ENCODE assay signal across 8 mouse cellular contexts in genomic region chr3:95856115-95856514, GRCm38 (mm10). TPM values are rescaled to one million over a fixed set of nuclear protein-coding genes. Genes with fewer than 3 reads are reported as not detected.
DNase-seq lines count a peak whose midpoint lies in the region; ATAC-seq and TF ChIP-seq lines count a peak whose summit lies in the region.

No protein-coding gene starts in this region.

- H3K9me3 ChIP-seq in lung, embryonic 14.5 days (ENCODE audit: low read depth, low read length): no peaks in the 10 kb centered on the region
- H3K9me3 ChIP-seq in embryonic facial prominence, embryonic 14.5 days (ENCODE audit: control insufficient read depth, low read length): no peaks in the 10 kb centered on the region
- no peaks in the 10 kb centered on the region for H3K9me3 ChIP-seq in intestine, postnatal 0 days (ENCODE audit: control insufficient read depth)
- H3K9me3 ChIP-seq in neural tube, embryonic 14.5 days (ENCODE audit: control insufficient read depth, low read length): no peaks in the 10 kb centered on the region

- no peak for TF ChIP-seq CTCF in lung, embryonic 14.5 days (IDR thresholded peaks at IDR 0.05; ENCODE audit: low read depth)
- no peak for TF ChIP-seq CTCF in intestine, postnatal 0 days (IDR thresholded peaks at IDR 0.05; ENCODE audit: low read depth)

- WGBS in lung, embryonic 14.5 days: 24% methylated on average over 7 of the region's 7 CpGs
- 16% methylated on average over 7 of the region's 7 CpGs for WGBS in embryonic facial prominence, embryonic 14.5 days
- WGBS in intestine, postnatal 0 days: 29% methylated on average over 7 of the region's 7 CpGs
- WGBS in neural tube, embryonic 14.5 days: 29% methylated on average over 7 of the region's 7 CpGs

- H3K27ac ChIP-seq in lung, embryonic 14.5 days (ENCODE audit: low read depth): peak overlapping the region; percentile 82
- H3K27ac ChIP-seq in embryonic facial prominence, embryonic 14.5 days (replicated peaks; ENCODE audit: low read depth, low read length): peak overlapping the region; percentile 85
- H3K27ac ChIP-seq in intestine, postnatal 0 days (ENCODE audit: low read depth, low read length): peak overlapping the region; percentile 81
- peak overlapping the region; percentile 70 for H3K27ac ChIP-seq in neural tube, embryonic 14.5 days (ENCODE audit: low read depth, low read length)

- peak overlapping the region; percentile 80 for H3K4me3 ChIP-seq in lung, embryonic 14.5 days (ENCODE audit: low read depth, low read length)
- peak overlapping the region; percentile 90 for H3K4me3 ChIP-seq in embryonic facial prominence, embryonic 14.5 days (ENCODE audit: low read depth, low read length)
- peak overlapping the region; percentile 91 for H3K4me3 ChIP-seq in intestine, postnatal 0 days (ENCODE audit: low read depth, low read length)
- H3K4me3 ChIP-seq in neural tube, embryonic 14.5 days (ENCODE audit: low read depth, low read length): peak overlapping the region; percentile 78

- H3K9ac ChIP-seq in lung, embryonic 14.5 days: peak overlapping the region; percentile 70
- H3K9ac ChIP-seq in embryonic facial prominence, embryonic 14.5 days (ENCODE audit: low read depth, low read length): peak overlapping the region; percentile 89
- H3K9ac ChIP-seq in intestine, postnatal 0 days (ENCODE audit: low read depth, low read length): peak overlapping the region; percentile 83
- H3K9ac ChIP-seq in neural tube, embryonic 14.5 days (replicated peaks; ENCODE audit: low read depth, low read length): peak overlapping the region; percentile 63; the same call in 1 of the 2 replicates

- peaks cover 25% of the 10 kb centered on the region for H3K36me3 ChIP-seq in lung, embryonic 14.5 days (ENCODE audit: insufficient read depth)
- peaks cover 24% of the 10 kb centered on the region for H3K36me3 ChIP-seq in embryonic facial prominence, embryonic 14.5 days (ENCODE audit: control insufficient read depth, insufficient read depth, low read length)
- peaks cover 22% of the 10 kb centered on the region for H3K36me3 ChIP-seq in intestine, postnatal 0 days (ENCODE audit: control insufficient read depth, insufficient read depth)
- H3K36me3 ChIP-seq in neural tube, embryonic 14.5 days (ENCODE audit: control insufficient read depth, insufficient read depth, low read length): peaks cover 13% of the 10 kb centered on the region

- H3K4me2 ChIP-seq in lung, embryonic 14.5 days: peak overlapping the region; percentile 73
- H3K4me2 ChIP-seq in embryonic facial prominence, embryonic 14.5 days (ENCODE audit: low read depth, low read length): peak overlapping the region; percentile 72
- H3K4me2 ChIP-seq in intestine, postnatal 0 days (replicated peaks; ENCODE audit: low read depth): peak overlapping the region; percentile 86
- H3K4me2 ChIP-seq in neural tube, embryonic 14.5 days (ENCODE audit: low read depth, low read length): peak overlapping the region; percentile 79

- H3K27me3 ChIP-seq in lung, embryonic 14.5 days (ENCODE audit: insufficient read depth, low read length): no peaks in the 10 kb centered on the region
- H3K27me3 ChIP-seq in embryonic facial prominence, embryonic 14.5 days (replicated peaks; ENCODE audit: control insufficient read depth, insufficient read depth, low read length): no peaks in the 10 kb centered on the region
- no peaks in the 10 kb centered on the region for H3K27me3 ChIP-seq in intestine, postnatal 0 days (replicated peaks; ENCODE audit: control insufficient read depth, insufficient read depth, low read length)
- no peaks in the 10 kb centered on the region; the same call in 1 of the 2 replicates for H3K27me3 ChIP-seq in neural tube, embryonic 14.5 days (ENCODE audit: control insufficient read depth, insufficient read depth, low read length)

- DNase-seq in lung, embryonic 14.5 days: peak; percentile 55
- DNase-seq in lung, postnatal 14 days: no peak
- DNase-seq in embryonic facial prominence, embryonic 14.5 days (ENCODE audit: low spot score): peak; percentile 23
- DNase-seq in thymus, postnatal 4 days: no peak
- DNase-seq in spleen, postnatal 10 days (ENCODE audit: low spot score in 2 of 2): no peak
- no peak for DNase-seq in kidney, postnatal 10 days

- no peaks in the 10 kb centered on the region; the same call in 1 of the 2 replicates for H3K4me1 ChIP-seq in lung, embryonic 14.5 days (ENCODE audit: insufficient read depth)
- H3K4me1 ChIP-seq in embryonic facial prominence, embryonic 14.5 days (ENCODE audit: control insufficient read depth, insufficient read depth, low read length): no peaks in the 10 kb centered on the region
- H3K4me1 ChIP-seq in intestine, postnatal 0 days (replicated peaks; ENCODE audit: control insufficient read depth, insufficient read depth, low read length): no peaks in the 10 kb centered on the region
- peaks cover 5% of the 10 kb centered on the region; the same call in 1 of the 2 replicates for H3K4me1 ChIP-seq in neural tube, embryonic 14.5 days (ENCODE audit: control insufficient read depth, insufficient read depth, low read length)

- ATAC-seq in lung, embryonic 14.5 days (ENCODE audit: insufficient read depth): peak; percentile 3; the same call in 1 of the 2 replicates
- ATAC-seq in embryonic facial prominence, embryonic 14.5 days (ENCODE audit: low read depth): 0 out of 2 replicates have a peak, but pooled peaks have one; percentile 14
- 0 out of 2 replicates have a peak, but pooled peaks have one; percentile 1 for ATAC-seq in intestine, postnatal 0 days
- peak; percentile 16; the same call in 1 of the 2 replicates for ATAC-seq in neural tube, embryonic 14.5 days (ENCODE audit: low read depth)

RNA-seq across cellular contexts. Expression of gene Prpf3, which starts 0.4 kb away (rescaled TPM):
- 53.7 and 63.7 TPM in 2 replicates for polyA plus RNA-seq in lung, embryonic 14.5 days (2014; fragmentation: Nextera tagmentation; extraction: Ambion mirVana)
- 41.9 and 46.0 TPM in 2 replicates for polyA plus RNA-seq in embryonic facial prominence, embryonic 14.5 days (2014; fragmentation: Nextera tagmentation; extraction: Ambion mirVana)
- polyA plus RNA-seq in intestine, postnatal 0 days (2015; fragmentation: Nextera tagmentation; extraction: Ambion mirVana): 14.9 and 16.5 TPM in 2 replicates
- 29.6 and 38.5 TPM in 2 replicates for polyA plus RNA-seq in neural tube, embryonic 14.5 days (2014; fragmentation: Nextera tagmentation; extraction: Ambion mirVana)

RNA-seq across cellular contexts. Expression of gene Mrps21, which starts 15.2 kb away (rescaled TPM):
- 312 and 328 TPM in 2 replicates for polyA plus RNA-seq in lung, embryonic 14.5 days (2014; fragmentation: Nextera tagmentation; extraction: Ambion mirVana)
- polyA plus RNA-seq in embryonic facial prominence, embryonic 14.5 days (2014; fragmentation: Nextera tagmentation; extraction: Ambion mirVana): 288 and 315 TPM in 2 replicates
- polyA plus RNA-seq in intestine, postnatal 0 days (2015; fragmentation: Nextera tagmentation; extraction: Ambion mirVana): 353 and 369 TPM in 2 replicates
- polyA plus RNA-seq in neural tube, embryonic 14.5 days (2014; fragmentation: Nextera tagmentation; extraction: Ambion mirVana): 272 and 277 TPM in 2 replicates

RNA-seq across cellular contexts. Expression of gene Ciart, which starts 25.9 kb away (rescaled TPM):
- 5.3 and 6.4 TPM in 2 replicates for polyA plus RNA-seq in lung, embryonic 14.5 days (2014; fragmentation: Nextera tagmentation; extraction: Ambion mirVana)
- polyA plus RNA-seq in embryonic facial prominence, embryonic 14.5 days (2014; fragmentation: Nextera tagmentation; extraction: Ambion mirVana): 4.1 and 4.4 TPM in 2 replicates
- polyA plus RNA-seq in intestine, postnatal 0 days (2015; fragmentation: Nextera tagmentation; extraction: Ambion mirVana): 1.3 and 2.1 TPM in 2 replicates
- 3.3 and 4.6 TPM in 2 replicates for polyA plus RNA-seq in neural tube, embryonic 14.5 days (2014; fragmentation: Nextera tagmentation; extraction: Ambion mirVana)

RNA-seq across cellular contexts. Expression of gene BC028528, which starts 35.7 kb away (rescaled TPM):
- polyA plus RNA-seq in lung, embryonic 14.5 days (2014; fragmentation: Nextera tagmentation; extraction: Ambion mirVana): 51.4 and 55.4 TPM in 2 replicates
- 19.3 and 20.1 TPM in 2 replicates for polyA plus RNA-seq in embryonic facial prominence, embryonic 14.5 days (2014; fragmentation: Nextera tagmentation; extraction: Ambion mirVana)
- polyA plus RNA-seq in intestine, postnatal 0 days (2015; fragmentation: Nextera tagmentation; extraction: Ambion mirVana): 10.9 and 11.9 TPM in 2 replicates
- polyA plus RNA-seq in neural tube, embryonic 14.5 days (2014; fragmentation: Nextera tagmentation; extraction: Ambion mirVana): 12.3 and 25.0 TPM in 2 replicates

RNA-seq across cellular contexts. Expression of gene Rprd2, which starts 37.5 kb away (rescaled TPM):
- polyA plus RNA-seq in lung, embryonic 14.5 days (2014; fragmentation: Nextera tagmentation; extraction: Ambion mirVana): 23.8 and 24.1 TPM in 2 replicates
- 20.5 and 21.2 TPM in 2 replicates for polyA plus RNA-seq in embryonic facial prominence, embryonic 14.5 days (2014; fragmentation: Nextera tagmentation; extraction: Ambion mirVana)
- polyA plus RNA-seq in intestine, postnatal 0 days (2015; fragmentation: Nextera tagmentation; extraction: Ambion mirVana): 12.4 and 13.8 TPM in 2 replicates
- 23.2 and 27.5 TPM in 2 replicates for polyA plus RNA-seq in neural tube, embryonic 14.5 days (2014; fragmentation: Nextera tagmentation; extraction: Ambion mirVana)

Comparison
In these comparisons a context has a peak if more than half of its experiments do, and no peak if none do; other contexts are left out.
1. DNase-seq: peak in lung, embryonic 14.5 days (single experiment) and embryonic facial prominence, embryonic 14.5 days (single experiment); none in lung, postnatal 14 days (single experiment), thymus, postnatal 4 days (single experiment), spleen, postnatal 10 days (0 of 2) and kidney, postnatal 10 days (single experiment).
2. Peak in every context shown above with its lines, with median percentiles within 50 percentile points of each other: ATAC-seq, H3K27ac ChIP-seq, H3K4me2 ChIP-seq, H3K4me3 ChIP-seq and H3K9ac ChIP-seq.